Mouse (Mus musculus) liver, embryonic 12.5 days (tissue): ENCODE data around the gene Fam222a. TPM values are rescaled to one million over a fixed set of nuclear protein-coding genes. Genes with fewer than 3 reads are reported as not detected.

Experiments used
- ATAC-seq: fragments of 200-750 bp; cut with Nextera tagmentation; 2 replicates; pipeline ENCODE4 v1.8.0; 2017; ENCODE audit warnings: moderate number of reproducible peaks, mild to moderate bottlenecking, moderate library complexity
- H3K27ac ChIP-seq: fragments of 300-500 bp; sonication (generic); 2 replicates; pipeline ENCODE4 v1.5.1; 2016; ENCODE audit warnings: mild to moderate bottlenecking
- H3K27me3 ChIP-seq: fragments of 300-500 bp; sonication (generic); replicated peaks from 2 replicates; pipeline ENCODE4 v1.6.1; 2016; ENCODE audit warnings: mild to moderate bottlenecking, moderate library complexity
- H3K36me3 ChIP-seq: fragments of 300-500 bp; sonication (generic); 2 replicates; pipeline ENCODE4 v1.6.1; 2016; ENCODE audit warnings: mild to moderate bottlenecking, moderate library complexity
- H3K4me1 ChIP-seq: fragments of 300-500 bp; sonication (generic); 2 replicates; pipeline ENCODE4 v1.6.1; 2016
- H3K4me2 ChIP-seq: fragments of 300-500 bp; sonication (generic); 2 replicates; pipeline ENCODE4 v1.6.1; 2016; ENCODE audit warnings: mild to moderate bottlenecking, moderate library complexity
- H3K4me3 ChIP-seq: fragments of 300-500 bp; sonication (generic); 2 replicates; pipeline ENCODE4 v1.5.1; 2016; ENCODE audit warnings: mild to moderate bottlenecking, moderate library complexity
- H3K9ac ChIP-seq: fragments of 300-500 bp; sonication (generic); 2 replicates; pipeline ENCODE4 v1.6.1; 2016; ENCODE audit warnings: mild to moderate bottlenecking, moderate library complexity
- H3K9me3 ChIP-seq: fragments of 300-500 bp; sonication (generic); replicated peaks from 2 replicates; pipeline ENCODE4 v1.6.1; 2016; ENCODE audit warnings: mild to moderate bottlenecking, moderate library complexity
- WGBS: fragments of 180-500 bp; shearing (Covaris S2); methylation state at CpG from one replicate; pipeline ENCODE4 v1.1.7; 2016; ENCODE audit not compliant: insufficient replicate concordance; 5-methylcytosine and 5-hydroxymethylcytosine counted together
- polyA plus RNA-seq: library from polyadenylated mRNA; unstranded; fragments of >200 nt; fragmentation: Nextera tagmentation; extraction: Ambion mirVana; gene quantifications from 2 replicates; pipeline ENCODE4 v1.2.1, GENCODE M21; 2016

Gene Fam222a
- polyA plus RNA-seq = 1.3 and 1.4 TPM in 2 replicates

DNA sequence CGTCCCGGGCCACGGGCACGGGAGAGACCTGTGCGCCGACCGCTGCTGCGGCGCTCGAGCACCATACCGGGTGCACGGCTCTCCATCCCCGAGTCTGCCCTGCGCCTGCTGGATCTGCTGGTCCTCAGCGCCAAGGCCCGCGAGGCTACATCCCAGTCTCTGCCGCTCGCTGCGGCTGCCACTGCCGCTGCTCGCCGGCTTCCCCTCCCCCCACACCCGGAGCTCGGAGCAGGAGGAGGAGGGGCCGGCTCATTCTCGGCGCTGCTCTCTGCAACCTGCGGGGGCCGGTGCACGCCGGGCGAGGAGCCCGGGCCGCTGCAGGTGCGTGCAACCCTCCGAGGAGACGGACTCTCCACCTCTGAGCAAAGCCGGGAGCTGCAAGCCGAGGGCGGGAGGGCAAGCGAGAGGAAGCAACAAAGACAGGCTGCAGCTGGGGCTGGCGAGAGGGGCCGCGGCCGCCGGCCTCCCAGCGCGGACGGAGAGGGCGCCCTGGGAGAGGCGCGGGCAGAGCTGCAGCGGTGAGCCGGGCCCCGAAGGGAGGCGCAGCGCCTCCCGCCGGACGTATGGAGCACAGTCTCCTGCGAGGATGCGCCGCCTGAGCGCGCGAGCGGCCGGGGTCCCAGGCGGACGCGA is at the start of gene Fam222a:
Gene Fam222a (plus strand): TSS at position 452 of the 633 bp plus-strand sequence.
- Histone ChIP-seq H3K36me3 (no peaks in the 10 kb centered on the region), H3K27ac (peak within 1 kb of the TSS; percentile 30; the same call in 1 of the 2 replicates), H3K9me3 (peaks cover 5% of the 10 kb centered on the region; the same call in 1 of the 2 replicates), H3K4me2 (peak within 1 kb of the TSS; percentile 95), H3K27me3 (peaks cover 88% of the 10 kb centered on the region), H3K4me1 (peaks cover 68% of the 10 kb centered on the region), H3K9ac (peak within 1 kb of the TSS; percentile 53), H3K4me3 (peak within 1 kb of the TSS; percentile 66)
- peak; percentile 49 for ATAC-seq
- under 1% methylated on average over 70 of the region's 72 CpGs for WGBS

DNA sequence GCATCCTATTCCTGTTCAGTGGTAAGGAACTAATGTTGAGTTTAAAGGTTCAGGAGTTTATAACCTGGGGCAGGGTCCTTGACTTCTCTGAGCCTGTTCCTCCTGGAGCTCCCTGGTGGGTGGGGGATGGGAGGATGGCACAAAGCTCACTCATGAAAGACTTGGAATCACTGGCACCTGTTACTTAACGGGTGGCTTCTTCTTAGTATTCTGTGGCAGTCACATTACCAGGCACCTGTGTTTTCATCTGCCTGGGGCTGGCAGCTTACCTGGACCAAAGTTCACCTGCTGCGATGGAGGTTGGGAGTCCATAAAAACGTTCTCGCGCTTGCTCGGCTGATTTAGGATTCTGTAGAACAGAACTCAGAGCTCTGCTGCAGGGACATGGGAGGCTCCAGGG is 39.5 kb upstream of the Fam222a start:
- no peaks in the 10 kb centered on the region for H3K9me3 ChIP-seq
- WGBS = 75% methylated on average over 6 of the region's 6 CpGs
- H3K9ac ChIP-seq = no peak overlapping the region
- no peak overlapping the region for H3K4me3 ChIP-seq
- H3K4me2 ChIP-seq = no peak overlapping the region
- H3K27ac ChIP-seq = no peak overlapping the region
- H3K4me1 ChIP-seq = no peaks in the 10 kb centered on the region
- H3K36me3 ChIP-seq = no peaks in the 10 kb centered on the region
- no peak for ATAC-seq
- H3K27me3 ChIP-seq = no peaks in the 10 kb centered on the region

DNA sequence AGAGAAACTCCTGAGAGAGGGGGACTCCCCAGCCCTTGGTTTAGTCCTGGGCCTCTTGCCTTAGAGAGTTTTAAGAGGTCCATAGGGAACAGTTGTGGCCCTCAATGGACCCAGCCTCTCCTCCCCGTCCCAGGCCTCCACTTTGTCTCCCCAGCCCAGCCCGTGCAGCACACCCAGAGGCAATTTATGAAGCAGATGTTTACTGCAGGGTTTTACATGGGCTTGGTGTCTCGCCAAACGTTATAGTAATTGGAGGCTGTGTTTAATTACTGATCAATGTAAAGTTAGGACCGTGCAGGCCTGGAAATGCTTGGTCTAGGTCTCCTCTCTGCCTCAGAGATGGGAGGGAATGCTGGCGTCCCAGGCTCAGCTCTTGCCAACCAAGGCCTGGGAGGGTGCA is 37.5 kb upstream of the Fam222a start:
- no peaks in the 10 kb centered on the region for H3K36me3 ChIP-seq
- no peak for ATAC-seq

DNA sequence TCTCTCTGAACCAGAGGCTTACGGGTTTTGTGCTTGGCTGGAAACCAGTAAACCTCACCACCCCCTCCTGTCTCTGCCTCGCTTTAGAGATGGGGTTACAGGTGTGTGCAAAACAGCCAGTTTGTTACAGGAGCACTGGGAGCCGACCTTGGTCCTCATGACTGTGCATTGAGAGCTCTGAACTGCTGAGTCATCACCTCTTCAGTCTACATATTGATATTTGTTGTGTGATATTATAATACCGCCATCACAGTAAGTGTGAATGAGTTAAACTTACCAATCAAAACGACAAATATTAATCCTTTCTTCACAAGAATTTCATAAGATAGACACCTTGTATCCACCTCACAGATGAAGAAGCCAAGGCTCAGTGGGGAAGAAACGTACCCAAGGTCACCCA is 35.8 kb upstream of the Fam222a start:
- H3K27me3 ChIP-seq = peaks cover 12% of the 10 kb centered on the region
- H3K9me3 ChIP-seq = no peaks in the 10 kb centered on the region
- H3K36me3 ChIP-seq = no peaks in the 10 kb centered on the region
- H3K4me2 ChIP-seq = no peak overlapping the region
- WGBS = 59% methylated on average over 6 of the region's 6 CpGs
- no peak overlapping the region for H3K9ac ChIP-seq
- H3K4me3 ChIP-seq = no peak overlapping the region
- H3K27ac ChIP-seq = no peak overlapping the region
- no peak for ATAC-seq
- no peaks in the 10 kb centered on the region for H3K4me1 ChIP-seq

More for the DNA sequence above, 37.5 kb upstream of the Fam222a start:
- Histone ChIP-seq H3K4me2 (no peak overlapping the region), H3K9ac (no peak overlapping the region), H3K4me3 (no peak overlapping the region), H3K27me3 (no peaks in the 10 kb centered on the region), H3K4me1 (no peaks in the 10 kb centered on the region), H3K27ac (no peak overlapping the region), H3K9me3 (no peaks in the 10 kb centered on the region)
- 61% methylated on average over 6 of the region's 6 CpGs for WGBS

DNA sequence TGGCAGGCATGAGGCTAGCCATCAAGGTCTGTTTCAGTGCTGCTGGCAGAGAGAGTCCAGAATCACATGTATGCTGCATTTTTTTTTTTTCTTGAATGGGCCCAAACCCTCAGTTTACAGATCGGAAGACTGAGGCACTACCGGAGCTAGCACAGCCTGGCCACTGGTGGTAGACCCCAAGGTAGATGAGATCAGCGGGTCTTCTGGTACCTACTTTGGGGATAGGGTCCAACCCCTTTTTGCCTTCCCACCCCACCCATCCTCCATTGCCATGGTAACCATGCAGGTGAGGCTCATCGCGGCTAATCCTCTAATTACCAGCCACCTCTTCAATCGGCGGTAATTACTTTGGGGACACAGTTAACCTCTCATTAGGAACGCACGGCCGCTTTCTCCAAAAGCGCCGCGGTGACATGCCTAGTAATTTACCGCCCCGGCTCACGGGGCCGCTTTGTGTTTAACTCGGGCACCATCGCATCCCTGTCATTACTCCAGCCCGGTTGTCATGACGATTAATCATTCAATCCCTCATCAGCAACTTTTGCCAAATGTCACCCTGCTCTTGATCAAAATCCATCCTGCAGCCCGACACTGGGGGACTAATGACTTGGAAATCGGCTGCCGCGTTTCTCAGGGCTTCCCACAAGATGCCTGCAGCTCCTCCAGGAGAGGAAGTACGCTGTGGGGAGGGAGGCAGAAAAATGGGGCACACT is 30.4 kb upstream of the Fam222a start:
- 0 out of 2 replicates have a peak overlapping the region, but pooled peaks have one; percentile 15 for H3K4me2 ChIP-seq
- no peaks in the 10 kb centered on the region for H3K4me1 ChIP-seq
- H3K27ac ChIP-seq = no peak overlapping the region
- H3K36me3 ChIP-seq = no peaks in the 10 kb centered on the region
- peaks cover 58% of the 10 kb centered on the region for H3K27me3 ChIP-seq
- no peak for ATAC-seq
- 0 out of 2 replicates have a peak, but pooled peaks cover 2% of the 10 kb centered on the region for H3K9me3 ChIP-seq
- 12% methylated on average over 26 of the region's 26 CpGs for WGBS
- no peak overlapping the region for H3K9ac ChIP-seq
- no peak overlapping the region for H3K4me3 ChIP-seq

DNA sequence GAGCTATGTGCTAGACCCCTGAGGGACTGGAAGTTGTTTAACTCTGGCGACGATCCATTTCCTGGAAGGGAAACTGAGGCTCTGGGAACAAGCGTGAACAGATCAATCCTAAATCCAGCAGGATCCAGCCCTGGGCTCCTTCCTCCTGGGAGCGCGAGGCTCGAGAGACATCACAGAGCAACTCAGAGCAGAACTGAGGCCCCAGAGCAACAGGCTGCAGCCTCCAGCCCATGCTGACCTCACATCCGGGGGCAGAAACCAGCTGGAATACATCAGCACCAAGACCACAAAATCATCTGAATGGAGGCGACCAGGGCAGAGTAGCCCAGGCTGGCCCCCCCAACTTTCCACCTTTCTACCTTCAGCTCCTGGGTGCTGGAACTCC is 29.8 kb upstream of the Fam222a start:
- 0 out of 2 replicates have a peak, but pooled peaks cover 5% of the 10 kb centered on the region for H3K9me3 ChIP-seq
- no peaks in the 10 kb centered on the region for H3K36me3 ChIP-seq
- H3K27ac ChIP-seq = no peak overlapping the region
- H3K4me2 ChIP-seq = 0 out of 2 replicates have a peak overlapping the region, but pooled peaks have one; percentile 15
- no peaks in the 10 kb centered on the region for H3K4me1 ChIP-seq
- WGBS = 10% methylated on average over 8 of the region's 8 CpGs
- peaks cover 58% of the 10 kb centered on the region for H3K27me3 ChIP-seq
- no peak overlapping the region for H3K4me3 ChIP-seq
- ATAC-seq = no peak
- H3K9ac ChIP-seq = no peak overlapping the region

DNA sequence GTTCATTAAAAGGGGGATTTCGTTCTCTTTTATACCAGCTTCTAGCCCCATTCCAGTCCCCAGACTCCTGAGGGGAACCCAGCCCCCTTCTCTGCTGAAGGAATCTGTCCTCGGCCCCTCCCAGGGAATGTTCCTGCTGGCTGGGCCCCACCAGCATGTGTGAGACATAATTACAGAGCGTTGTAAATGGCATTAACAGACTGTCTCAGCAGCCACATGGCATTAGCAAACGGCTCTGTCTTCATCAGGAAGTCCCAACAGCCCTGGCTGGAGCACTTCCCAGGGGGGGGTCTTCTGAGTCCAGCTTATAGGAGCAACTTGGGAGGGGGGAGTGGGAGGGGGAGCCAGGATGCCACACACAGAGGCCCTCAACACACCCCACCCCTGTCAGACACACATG is 29.1 kb upstream of the Fam222a start:
- whole genome bisulfite sequencing = 40% methylated on average over 4 of the region's 4 CpGs
- no peak overlapping the region for H3K27ac ChIP-seq
- no peaks in the 10 kb centered on the region for H3K36me3 ChIP-seq
- ATAC-seq = no peak
- H3K4me2 ChIP-seq = no peak overlapping the region
- H3K9me3 ChIP-seq = 0 out of 2 replicates have a peak, but pooled peaks cover 5% of the 10 kb centered on the region
- H3K9ac ChIP-seq = no peak overlapping the region
- peaks cover 58% of the 10 kb centered on the region for H3K27me3 ChIP-seq
- H3K4me1 ChIP-seq = no peaks in the 10 kb centered on the region
- H3K4me3 ChIP-seq = no peak overlapping the region

DNA sequence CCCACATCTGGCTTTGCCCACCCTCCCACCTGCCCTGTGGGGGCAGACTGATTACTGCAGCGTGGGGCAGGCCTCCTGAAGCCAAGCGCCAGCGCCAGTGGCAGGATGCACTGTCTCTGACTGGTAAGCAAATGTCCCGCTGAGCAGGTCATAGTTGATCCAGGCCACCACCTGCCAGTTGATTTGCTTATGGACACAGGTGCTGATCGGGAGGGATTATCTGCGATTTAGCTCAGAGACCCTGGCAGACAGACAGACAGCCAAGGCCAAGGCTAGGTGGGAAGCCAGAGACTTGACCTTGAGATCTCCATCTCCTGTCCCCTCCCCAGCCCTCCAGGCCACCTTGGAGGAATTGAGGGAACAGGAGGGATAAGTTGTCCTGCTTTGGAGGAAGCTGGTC is 28.1 kb upstream of the Fam222a start:
- ATAC-seq = no peak
- 0 out of 2 replicates have a peak, but pooled peaks cover 5% of the 10 kb centered on the region for H3K9me3 ChIP-seq
- H3K27ac ChIP-seq = no peak overlapping the region
- no peak overlapping the region for H3K4me2 ChIP-seq
- H3K4me3 ChIP-seq = no peak overlapping the region
- no peaks in the 10 kb centered on the region for H3K4me1 ChIP-seq
- peaks cover 58% of the 10 kb centered on the region for H3K27me3 ChIP-seq
- no peak overlapping the region for H3K9ac ChIP-seq
- H3K36me3 ChIP-seq = no peaks in the 10 kb centered on the region
- WGBS = 61% methylated on average over 6 of the region's 6 CpGs

DNA sequence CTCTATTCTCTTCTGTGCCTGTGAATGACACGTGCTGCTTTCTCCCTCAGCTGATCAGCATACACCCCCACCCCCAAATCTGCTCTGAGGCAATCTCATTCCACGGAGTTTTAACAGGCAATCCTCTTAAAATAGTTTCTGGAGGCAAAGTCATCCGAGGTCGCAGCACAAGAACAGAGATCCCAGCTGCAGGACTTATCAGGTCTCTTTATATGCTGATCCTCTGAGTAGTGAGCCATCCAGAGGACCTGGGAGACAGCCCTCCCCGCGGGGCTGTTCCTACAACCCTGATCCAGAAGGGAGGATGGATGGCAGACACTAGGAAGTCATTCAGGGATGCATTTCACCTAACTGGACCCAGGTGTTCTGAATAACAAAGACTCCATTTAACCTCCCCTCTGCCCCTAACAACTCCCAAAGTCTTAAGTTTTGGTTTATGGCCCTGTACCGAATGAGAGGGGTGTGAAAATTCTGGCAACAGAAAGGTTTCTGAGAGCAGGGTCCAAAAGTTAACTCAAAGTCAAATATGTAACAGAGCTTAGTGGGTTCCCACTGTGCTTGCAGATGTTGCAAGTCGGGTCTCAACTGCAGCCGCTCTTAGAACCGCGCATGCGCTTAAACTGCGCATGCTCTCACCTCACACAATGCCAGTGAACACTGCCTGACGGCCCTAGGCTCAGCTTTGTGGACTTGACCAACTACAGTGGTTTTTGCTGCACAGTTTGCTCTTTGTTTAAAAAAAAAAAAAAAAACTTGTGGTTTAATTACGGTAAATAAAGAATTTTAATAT is 26.0 kb upstream of the Fam222a start:
- H3K27ac ChIP-seq = no peak overlapping the region
- H3K27me3 ChIP-seq = peaks cover 48% of the 10 kb centered on the region
- WGBS = 41% methylated on average over 15 of the region's 15 CpGs
- 0 out of 2 replicates have a peak, but pooled peaks cover 5% of the 10 kb centered on the region for H3K9me3 ChIP-seq
- H3K4me2 ChIP-seq = no peak overlapping the region
- no peaks in the 10 kb centered on the region for H3K4me1 ChIP-seq
- no peak overlapping the region for H3K9ac ChIP-seq
- H3K36me3 ChIP-seq = no peaks in the 10 kb centered on the region
- no peak overlapping the region for H3K4me3 ChIP-seq
- no peak for ATAC-seq

DNA sequence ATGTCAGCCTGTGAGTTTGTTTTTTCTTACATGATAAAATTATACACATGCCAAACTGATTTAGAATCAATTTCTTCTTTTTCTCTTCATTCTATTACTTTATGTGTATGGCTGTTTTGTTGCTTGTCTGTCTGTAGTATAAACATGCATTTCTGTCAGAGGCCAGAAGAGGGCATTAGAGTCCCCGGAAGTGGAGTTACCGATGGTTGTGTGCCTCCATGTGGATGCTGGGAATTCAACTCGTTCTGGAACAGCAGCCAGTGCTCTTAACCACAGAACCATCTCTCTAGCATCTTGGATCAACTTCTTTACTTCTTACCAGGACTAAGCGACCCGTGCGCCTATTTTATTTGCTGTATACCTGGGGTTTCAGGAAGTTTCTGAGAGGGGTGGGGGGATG is 24.2 kb upstream of the Fam222a start:
- H3K9ac ChIP-seq = no peak overlapping the region
- no peak for ATAC-seq
- H3K4me3 ChIP-seq = no peak overlapping the region
- H3K27ac ChIP-seq = no peak overlapping the region
- H3K4me2 ChIP-seq = no peak overlapping the region
- 0 out of 2 replicates have a peak, but pooled peaks cover 5% of the 10 kb centered on the region for H3K9me3 ChIP-seq
- H3K27me3 ChIP-seq = peaks cover 30% of the 10 kb centered on the region
- WGBS = 73% methylated on average over 6 of the region's 6 CpGs
- H3K36me3 ChIP-seq = no peaks in the 10 kb centered on the region
- H3K4me1 ChIP-seq = no peaks in the 10 kb centered on the region

DNA sequence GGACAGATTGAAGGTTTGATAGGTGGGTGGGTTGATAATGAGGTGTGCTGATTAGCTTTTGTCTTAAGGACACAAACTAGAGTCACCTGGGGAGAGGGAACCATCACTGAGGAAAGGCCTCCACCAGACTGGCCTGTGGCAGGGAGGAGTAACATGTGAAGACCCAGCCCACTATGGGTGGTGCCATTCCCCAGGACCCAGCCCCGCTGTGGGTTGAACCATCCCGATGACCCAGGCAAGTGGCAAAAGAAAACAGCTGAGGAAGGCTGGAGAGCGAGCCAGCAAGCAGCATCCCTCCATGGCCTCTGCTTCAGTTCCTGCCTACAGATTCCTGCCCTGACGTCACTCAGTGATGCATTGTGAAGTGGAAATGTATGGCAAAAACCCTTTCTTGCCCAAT is 23.6 kb upstream of the Fam222a start:
- Histone ChIP-seq H3K36me3 (no peaks in the 10 kb centered on the region), H3K9me3 (0 out of 2 replicates have a peak, but pooled peaks cover 5% of the 10 kb centered on the region), H3K27me3 (peaks cover 24% of the 10 kb centered on the region), H3K4me2 (no peak overlapping the region), H3K4me3 (no peak overlapping the region), H3K4me1 (no peaks in the 10 kb centered on the region), H3K9ac (no peak overlapping the region), H3K27ac (no peak overlapping the region)
- no peak for ATAC-seq
- 54% methylated on average over 4 of the region's 4 CpGs for WGBS

DNA sequence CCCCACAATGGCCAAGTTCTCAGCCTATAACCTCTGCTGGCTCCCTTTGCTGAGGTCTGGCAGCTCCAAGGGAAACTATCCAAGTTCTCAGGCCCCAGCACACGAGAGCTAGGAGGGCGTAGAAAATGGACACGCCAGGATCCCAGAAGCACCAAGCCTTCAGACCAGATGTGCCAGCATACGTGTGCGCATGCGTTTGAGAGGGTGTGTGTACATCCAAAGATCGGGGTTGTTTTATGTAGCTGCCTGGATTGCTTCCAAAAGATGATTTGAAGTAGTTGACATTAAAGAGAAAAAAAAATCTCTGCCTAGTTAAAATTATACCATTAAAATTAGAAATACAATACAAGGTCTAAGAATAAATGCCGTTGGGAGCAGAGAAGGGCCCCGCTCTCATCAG is 22.7 kb upstream of the Fam222a start:
- no peak overlapping the region for H3K4me3 ChIP-seq
- no peak overlapping the region for H3K4me2 ChIP-seq
- H3K9me3 ChIP-seq = 0 out of 2 replicates have a peak, but pooled peaks cover 5% of the 10 kb centered on the region
- no peak for ATAC-seq
- 80% methylated on average over 9 of the region's 9 CpGs for WGBS
- H3K27ac ChIP-seq = no peak overlapping the region
- H3K27me3 ChIP-seq = peaks cover 15% of the 10 kb centered on the region
- no peaks in the 10 kb centered on the region for H3K4me1 ChIP-seq
- H3K36me3 ChIP-seq = no peaks in the 10 kb centered on the region
- no peak overlapping the region for H3K9ac ChIP-seq
